Comparison of ENCODE assay signal across 8 mouse cellular contexts in genomic region chr4:41464345-41465286, GRCm38 (mm10). TPM values are rescaled to one million over a fixed set of nuclear protein-coding genes. Genes with fewer than 3 reads are reported as not detected.
DNase-seq lines count a peak whose midpoint lies in the region; ATAC-seq and TF ChIP-seq lines count a peak whose summit lies in the region.

Kif24 (minus strand) TSS chr4:41464887.
Nudt2 (plus strand) TSS chr4:41465151.

- H3K27ac ChIP-seq in cortical plate, adult 2 months (ENCODE audit: insufficient read depth, low read length) = no peak within 1 kb of the TSS

- no peak for TF ChIP-seq CTCF in cortical plate, adult 2 months (IDR thresholded peaks at IDR 0.05; ENCODE audit: extremely low read depth, insufficient read depth, low read length)

- DNase-seq in gastrocnemius, adult 8-10 months (ENCODE audit: low spot score in 2 of 2) = peak; percentile 97 to 98
- peak; percentile 94 for DNase-seq in hindlimb bud, embryonic 11.5 days (ENCODE audit: extremely low spot score, low read depth, low spot score)
- DNase-seq in left cerebral cortex, adult 8-10 months (ENCODE audit: low spot score in 2 of 2) = peak; percentile 84 to 99
- DNase-seq in right cerebral cortex, postnatal 10 days (ENCODE audit: low spot score in 2 of 2) = peak; percentile 99 to 100
- DNase-seq in urinary bladder, postnatal 25 days (ENCODE audit: low spot score) = peak; percentile 86

- no peaks in the 10 kb centered on the region for H3K27me3 ChIP-seq in megakaryocyte, embryonic 14.5 days (replicated peaks)

- peaks cover 12% of the 10 kb centered on the region for H3K36me3 ChIP-seq in megakaryocyte, embryonic 14.5 days (replicated peaks; ENCODE audit: low read length)

- H3K4me1 ChIP-seq in cortical plate, adult 2 months (ENCODE audit: control insufficient read depth, insufficient read depth, low read length) = no peaks in the 10 kb centered on the region
- H3K4me1 ChIP-seq in megakaryocyte, embryonic 14.5 days = peaks cover 40% of the 10 kb centered on the region

- H3K9me3 ChIP-seq in megakaryocyte, embryonic 14.5 days = no peaks in the 10 kb centered on the region

- TF ChIP-seq POLR2A in cortical plate, adult 2 months (IDR thresholded peaks at IDR 0.05; ENCODE audit: extremely low read depth, insufficient read depth, low read length) = peak; percentile 45; the same call in 1 of the 2 replicates

- peak; percentile 96 for ATAC-seq in activated CD4-positive, CD25-positive, alpha-beta regulatory T cell, adult 4 months

- H3K4me3 ChIP-seq in cortical plate, adult 2 months (ENCODE audit: insufficient read depth, low read length) = peak within 1 kb of the TSS; percentile 51
- peak within 1 kb of the TSS; percentile 98 for H3K4me3 ChIP-seq in megakaryocyte, embryonic 14.5 days (replicated peaks)

RNA-seq across cellular contexts. Expression of gene Kif24, which starts in this region (rescaled TPM):
- polyA plus RNA-seq in activated CD4-positive, CD25-positive, alpha-beta regulatory T cell, adult 4 months (2017; shearing (Covaris generic)) = 1 to 10 TPM; 2.2 to 2.5 TPM
- 0.56 and 0.61 TPM in 2 replicates for polyA plus RNA-seq in cortical plate, adult 2 months (2012; rRNA removed)
- under 1 TPM; 0.12 to 0.36 (median 0.15) TPM for total RNA-seq in gastrocnemius, adult 8-10 months (2022)
- 1 to 10 TPM in 3 of 4 experiments, under 1 TPM in 1; 0.72 to 1.8 (median 1.3) TPM for total RNA-seq in left cerebral cortex, adult 8-10 months (2022)
- polyA plus RNA-seq in megakaryocyte, embryonic 14.5 days (2012; ENCODE audit: insufficient read depth, low replicate concordance) = 1.2 and 1.9 TPM in 2 replicates

RNA-seq across cellular contexts. Expression of gene Nudt2, which starts in this region (rescaled TPM):
- 10 to 100 TPM; 15.5 to 25.6 TPM for polyA plus RNA-seq in activated CD4-positive, CD25-positive, alpha-beta regulatory T cell, adult 4 months (2017; shearing (Covaris generic))
- 43.4 and 46.5 TPM in 2 replicates for polyA plus RNA-seq in cortical plate, adult 2 months (2012; rRNA removed)
- 10 to 100 TPM; 23.9 to 32.6 (median 27.9) TPM for total RNA-seq in gastrocnemius, adult 8-10 months (2022)
- total RNA-seq in left cerebral cortex, adult 8-10 months (2022) = 10 to 100 TPM; 29.4 to 32.6 (median 30.5) TPM
- polyA plus RNA-seq in megakaryocyte, embryonic 14.5 days (2012; ENCODE audit: insufficient read depth, low replicate concordance) = 3.0 and 13.7 TPM in 2 replicates
